Mouse (Mus musculus) lung, adult 2 months (tissue): ENCODE results near the gene Als2cr12.

Experiments
- CTCF ChIP-seq: fragments of 200-500 bp; IDR thresholded peaks from 2 replicates; pipeline ENCODE4 v1.5.1; 2011; ENCODE audit warnings: mild to moderate bottlenecking, low read length, control low read depth; ENCODE audit not compliant: insufficient read depth
- POLR2A ChIP-seq: fragments of 200-500 bp; IDR thresholded peaks from 2 replicates; pipeline ENCODE4 v1.6.1; 2011; ENCODE audit warnings: low read depth, mild to moderate bottlenecking, control low read depth, low read length, borderline replicate concordance; ENCODE audit errors: extremely low read depth

DNA sequence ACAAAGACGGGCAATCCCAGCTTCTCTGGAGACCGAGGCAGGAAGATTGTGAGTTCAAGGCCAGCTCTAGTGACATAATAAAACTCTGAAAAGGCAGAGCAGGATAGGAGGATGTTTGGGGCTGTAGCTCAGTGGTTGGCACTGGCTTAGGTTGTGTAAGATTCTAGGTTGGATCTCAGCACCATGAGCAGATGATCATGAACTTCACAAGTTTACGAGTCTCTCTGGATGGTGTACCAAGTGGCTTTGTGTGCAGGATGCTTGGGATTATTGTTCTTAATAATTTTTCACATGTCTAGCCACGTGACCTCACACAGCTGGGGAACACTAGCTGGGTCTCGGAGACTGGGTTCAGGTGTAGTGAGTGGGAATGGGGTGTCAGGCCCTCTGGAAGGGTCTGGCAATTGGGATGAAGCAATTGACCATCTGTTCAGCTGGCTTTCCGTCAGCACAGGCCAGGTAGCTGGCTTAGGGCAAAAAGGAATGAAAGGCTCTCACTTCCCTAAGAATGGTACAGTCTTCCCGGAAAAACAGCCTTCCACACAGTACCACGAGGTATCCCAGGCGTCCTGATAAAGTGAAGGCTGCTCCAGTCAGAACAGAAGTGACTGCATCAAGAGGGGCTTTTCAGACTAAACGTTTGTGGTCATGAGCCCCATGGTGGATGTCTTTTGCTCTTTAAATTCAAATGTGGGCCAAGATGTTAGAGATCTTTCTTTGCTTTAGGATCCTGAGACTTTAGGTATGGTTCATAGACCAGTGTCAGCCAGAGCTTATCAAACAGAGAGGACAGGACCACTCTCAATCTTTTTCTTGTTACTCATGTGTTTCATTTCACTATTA lies 32.2 kb upstream of the Als2cr12 start:
- no peak for TF ChIP-seq POLR2A
- no peak for TF ChIP-seq CTCF
